Mouse (Mus musculus) spleen, adult 2 months (tissue): Measurements from ENCODE around the gene Gstp3.

Experiments
- CTCF ChIP-seq: fragments of 200-500 bp; IDR thresholded peaks from 2 replicates; pipeline ENCODE4 v1.5.1; 2011; ENCODE audit warnings: mild to moderate bottlenecking, inconsistent platforms; ENCODE audit not compliant: insufficient read depth, insufficient read length, insufficient replicate concordance; ENCODE audit errors: extremely low read depth
- POLR2A ChIP-seq: fragments of 200-500 bp; IDR thresholded peaks from 2 replicates; pipeline ENCODE4 v1.6.1; 2011; ENCODE audit warnings: low read depth, low read length, inconsistent platforms

- TF ChIP-seq CTCF (no peak), POLR2A (no peak)
Measured at GRCm38 (mm10) chr19:4092750-4093149, 33.4 kb upstream of the Gstp3 start.
